Mouse (Mus musculus): ENCODE results near the gene Rnaseh2a.
"Not testable (repeated sequence)": the region's sequence is repeated elsewhere in the genome, so short reads cannot be mapped to it uniquely, and the experiment has no call there.

Gene Rnaseh2a

DNA sequence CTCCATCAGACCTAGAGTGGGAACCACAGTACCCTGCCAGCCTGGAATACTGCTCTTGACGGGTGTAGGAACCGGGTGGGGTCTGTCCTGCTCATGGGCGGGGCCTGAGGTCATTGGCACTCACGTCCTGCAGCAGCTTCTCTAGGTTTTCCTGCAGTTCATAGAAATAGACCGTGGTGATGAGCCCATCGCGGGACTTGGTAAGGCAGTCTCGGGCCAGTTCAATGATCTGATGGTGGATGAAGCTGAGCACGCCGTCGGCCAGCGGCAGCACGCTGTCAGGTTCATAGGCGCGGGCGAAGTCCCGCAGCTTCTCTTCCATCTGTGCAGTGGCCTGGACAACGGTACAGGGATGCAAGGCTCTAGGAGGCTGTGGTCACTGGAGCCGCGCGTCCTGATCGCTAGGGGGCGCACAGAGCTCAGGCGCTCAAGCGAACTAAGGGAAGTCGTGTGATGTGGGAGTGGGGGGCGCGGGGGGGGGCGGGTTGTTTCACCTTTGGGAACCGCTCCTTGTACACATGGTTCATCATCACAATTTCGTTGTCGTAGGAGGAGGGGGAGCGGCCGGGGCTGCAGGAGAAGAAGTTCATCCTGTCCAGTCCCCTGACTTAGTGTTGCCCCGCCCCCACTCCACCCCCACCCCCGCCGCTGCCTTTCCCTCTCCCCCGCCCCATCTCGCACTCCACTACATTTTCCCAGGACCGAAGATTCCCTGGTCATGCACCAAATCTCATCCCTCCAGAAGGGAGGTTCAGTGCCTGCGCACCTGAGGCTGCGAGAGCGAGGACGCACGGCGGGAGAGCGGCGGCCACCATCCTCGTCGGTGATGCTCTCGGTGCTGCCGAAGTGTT is 40.9 kb downstream of the Rnaseh2a start:
- DNase-seq, result peak; percentile 53

DNA sequence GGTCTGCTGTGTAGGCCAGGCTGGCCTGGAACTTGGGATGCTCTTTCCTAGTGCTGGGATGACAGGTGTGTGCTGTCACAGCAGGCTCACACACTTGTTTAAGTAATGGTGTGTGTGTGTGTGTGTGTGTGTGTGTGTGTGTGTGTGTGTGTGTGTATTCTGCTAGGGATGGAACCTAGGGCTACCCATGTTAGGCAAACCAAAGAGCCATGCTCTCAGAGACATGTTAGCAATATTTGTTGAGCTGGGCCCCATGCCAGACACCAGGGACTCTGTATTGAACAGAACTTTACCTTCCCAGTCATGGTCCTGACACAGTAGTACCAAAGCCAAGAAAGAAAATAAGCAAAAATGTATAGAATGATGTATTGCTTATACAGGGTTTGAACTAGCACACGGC is 42.1 kb downstream of the Rnaseh2a start:
- no peak for DNase-seq

DNA sequence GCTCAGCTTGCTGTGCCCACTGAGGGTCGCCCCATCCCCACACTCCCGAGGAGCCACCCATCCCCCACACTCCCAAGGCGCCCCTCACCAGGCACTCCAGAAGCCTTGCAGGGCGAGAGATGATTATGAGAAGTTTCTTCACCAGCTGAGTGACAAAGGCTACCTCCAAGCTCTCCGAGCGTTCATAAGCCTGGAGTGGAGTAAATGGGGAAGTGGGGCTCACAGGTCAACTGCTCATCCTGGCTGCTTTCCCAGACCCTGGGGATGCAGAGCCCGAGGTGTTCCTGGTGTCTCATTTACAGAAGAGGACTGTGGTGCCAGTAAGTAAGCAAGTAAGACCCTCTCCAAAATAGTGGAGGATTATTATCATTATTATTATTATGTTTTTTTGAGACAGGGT is 44.0 kb downstream of the Rnaseh2a start:
- no peak for DNase-seq

DNA sequence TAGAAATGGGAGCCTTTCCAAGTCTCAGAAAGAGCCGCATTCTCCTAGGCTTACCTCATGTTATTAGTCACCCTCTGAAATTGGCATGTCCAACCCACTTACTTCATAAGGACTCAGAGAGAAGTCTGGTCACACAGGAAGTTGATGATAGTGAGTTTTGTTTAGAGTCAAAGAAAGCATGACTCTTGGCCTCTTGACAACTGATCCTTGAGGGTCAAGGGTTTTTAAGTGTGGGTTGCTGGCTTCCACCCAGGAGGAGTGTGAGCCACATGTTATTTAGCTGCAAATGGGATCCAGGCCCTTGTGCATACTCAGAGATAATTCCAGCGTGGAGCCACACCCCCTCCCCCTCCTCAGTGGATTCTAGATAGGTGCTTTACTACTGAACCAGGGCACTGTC is 48.0 kb downstream of the Rnaseh2a start:
- DNase-seq, result no peak

DNA sequence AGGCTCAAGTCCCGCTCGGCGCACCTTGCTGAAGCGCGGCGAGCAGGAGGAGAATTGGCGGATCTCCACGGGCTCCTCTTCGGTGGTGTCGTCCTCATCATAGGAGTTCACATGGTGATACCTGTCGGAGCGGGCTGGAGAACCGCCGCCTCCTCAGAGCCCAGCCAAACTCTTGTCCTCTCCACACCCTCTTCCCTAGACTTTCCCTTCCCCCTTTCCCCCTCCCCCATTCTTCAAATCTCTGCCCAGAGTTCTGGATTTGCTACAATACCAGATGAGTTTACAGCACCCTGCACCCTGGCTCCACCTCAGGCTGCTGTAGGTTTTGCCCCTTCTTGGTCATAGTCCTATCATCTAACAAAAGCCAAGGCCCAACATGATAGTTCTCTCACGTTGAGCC is 50.9 kb downstream of the Rnaseh2a start:
- DNase-seq, result no peak

DNA sequence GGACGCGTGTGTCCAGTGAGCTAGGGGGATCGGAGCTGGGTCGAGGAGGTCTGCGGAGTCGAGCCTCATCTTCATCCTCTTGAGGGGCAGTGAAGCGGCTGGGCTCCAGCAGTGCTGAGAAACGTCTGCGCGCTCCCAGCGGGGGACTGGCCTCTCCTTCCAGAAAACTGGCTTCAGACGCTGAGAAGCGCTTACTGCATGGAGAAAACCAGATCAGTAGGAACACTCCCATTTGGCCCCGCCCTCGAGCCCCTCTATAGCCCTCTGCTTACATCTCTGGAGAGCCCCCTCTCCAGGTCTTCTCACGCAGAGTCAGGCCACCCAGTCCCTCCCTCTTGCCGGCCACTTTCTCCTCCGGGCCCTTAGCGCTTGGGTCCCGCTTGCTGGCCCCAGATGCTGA is 51.8 kb downstream of the Rnaseh2a start:
- DNase-seq, result no peak

DNA sequence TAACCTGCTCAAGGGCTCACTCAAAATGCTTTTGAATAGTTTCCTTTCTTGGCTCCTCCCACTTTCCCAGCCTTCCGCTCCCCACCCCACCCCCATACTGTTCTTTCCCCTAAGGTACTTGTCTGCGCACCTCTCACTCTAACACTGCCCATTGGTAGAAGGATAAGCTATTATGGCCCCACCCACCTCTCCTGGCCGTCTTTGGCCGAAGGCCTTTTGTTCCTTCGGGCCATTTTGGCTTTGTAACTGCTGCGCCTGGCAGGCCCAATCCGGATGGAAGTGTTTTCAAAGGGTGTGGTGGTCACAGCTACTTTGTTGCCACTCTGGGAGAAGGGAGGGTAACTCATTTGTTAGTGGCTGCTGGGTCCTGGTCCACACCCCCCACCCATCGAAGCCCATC is 54.3 kb downstream of the Rnaseh2a start:
- no peak for DNase-seq

DNA sequence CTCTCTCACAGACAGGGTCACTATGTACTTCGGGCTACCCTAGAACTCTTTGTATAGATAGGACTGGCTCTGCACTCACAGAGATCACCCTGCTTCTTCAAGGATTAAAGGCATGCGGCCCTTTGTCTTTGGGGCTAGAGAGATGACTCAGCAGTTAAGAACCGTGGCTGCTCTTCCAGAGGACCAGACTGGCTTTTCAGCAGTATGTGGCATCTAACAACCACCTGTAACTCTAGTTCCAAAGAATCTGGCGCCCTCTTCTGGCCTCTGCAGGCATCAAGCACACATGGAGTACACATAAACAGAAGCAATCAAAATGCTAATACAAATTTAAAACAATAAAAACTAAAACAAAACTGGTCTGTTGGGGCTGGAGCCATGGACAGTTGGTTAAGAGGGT is 55.6 kb downstream of the Rnaseh2a start:
- DNase-seq, result no peak

DNA sequence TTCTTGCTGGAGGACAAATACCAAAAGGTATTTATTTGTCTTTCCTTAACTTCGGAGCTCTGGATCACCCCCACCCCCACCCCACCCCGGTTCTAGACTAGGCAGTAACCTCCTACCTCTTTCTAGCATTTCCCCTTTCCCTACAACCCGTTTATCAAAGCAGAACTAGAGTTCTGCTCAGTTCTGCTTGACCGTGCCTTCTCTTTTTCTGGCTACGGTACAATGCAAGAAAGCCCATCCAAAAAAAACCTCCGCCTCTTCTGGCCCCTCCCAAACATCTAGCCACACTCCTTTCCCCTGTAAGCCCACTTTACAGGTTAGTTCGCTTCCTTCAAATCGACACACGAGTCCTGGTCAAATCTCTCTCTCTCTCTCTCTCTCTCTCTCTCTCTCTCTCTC is 56.1 kb downstream of the Rnaseh2a start:
- no peak for DNase-seq

DNA sequence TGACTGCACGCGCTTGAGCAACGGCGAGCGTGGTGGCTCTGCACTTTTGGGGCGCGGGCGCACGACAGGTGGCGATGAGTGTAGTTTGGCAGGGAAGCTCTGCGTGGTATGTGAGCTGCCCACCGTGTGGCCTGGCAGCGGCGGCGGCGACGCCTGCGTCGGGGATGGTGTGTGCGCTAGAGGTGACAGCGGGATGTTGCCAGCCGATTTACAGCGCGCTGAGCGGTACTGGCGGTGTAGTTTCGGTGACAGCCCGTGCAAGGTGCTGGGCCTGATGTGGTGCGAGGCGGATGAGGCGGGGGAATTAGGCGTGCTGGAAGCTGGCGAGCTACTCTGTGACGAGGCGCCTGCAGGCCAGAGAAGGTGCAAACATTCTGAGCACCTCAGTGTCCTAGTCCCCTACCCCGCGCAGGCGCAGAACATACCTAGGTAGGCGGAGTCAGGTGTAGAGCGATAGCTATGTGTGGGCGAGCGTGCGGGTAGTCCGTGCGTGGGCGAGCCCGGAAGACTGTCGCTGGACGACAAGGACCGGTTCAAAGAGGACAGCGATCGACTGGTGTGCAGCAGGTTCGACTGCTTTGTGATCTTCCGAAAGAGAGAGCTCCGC is 56.6 kb downstream of the Rnaseh2a start:
- peak; percentile 72 for DNase-seq

DNA sequence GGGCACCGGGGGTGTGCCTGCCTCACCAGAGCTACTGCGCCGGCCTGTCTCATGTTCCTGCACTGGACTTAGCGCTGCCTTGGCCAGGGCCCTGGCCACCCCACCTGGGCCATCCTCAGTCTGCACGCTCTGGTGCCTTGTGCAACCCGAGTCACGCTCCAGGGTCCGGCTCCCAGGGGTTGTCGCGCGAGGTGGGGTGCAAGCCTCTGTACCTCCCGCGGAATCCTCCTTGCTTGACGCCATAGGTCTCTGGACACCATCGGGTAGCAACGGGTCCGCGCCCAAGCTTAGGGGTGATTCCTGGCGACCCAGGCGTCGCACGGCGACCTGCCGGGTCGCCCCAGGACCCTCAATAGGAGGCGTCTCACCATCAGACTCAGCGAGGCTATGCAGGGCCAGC is 57.2 kb downstream of the Rnaseh2a start:
- no peak for DNase-seq

DNA sequence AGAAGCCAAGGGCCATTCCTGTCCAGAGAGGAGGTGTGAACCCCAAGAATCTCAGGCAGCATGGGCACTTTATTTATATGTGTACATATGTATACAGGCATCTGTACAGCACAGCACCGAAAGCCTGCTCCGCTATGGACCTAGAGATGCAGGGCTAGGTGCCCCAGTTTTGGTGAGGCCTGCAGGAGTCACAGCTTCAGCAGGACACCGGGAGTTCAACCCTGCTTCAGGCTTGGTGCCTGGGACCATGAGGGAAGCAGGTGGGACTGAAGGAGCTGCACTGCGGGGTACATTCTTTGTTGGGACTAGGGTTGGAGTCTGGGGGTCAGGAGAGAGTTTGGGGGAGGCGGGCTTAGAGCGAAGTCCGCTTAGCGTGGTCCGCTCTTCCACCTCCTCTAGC is 57.7 kb downstream of the Rnaseh2a start:
- DNase-seq, result no peak

DNA sequence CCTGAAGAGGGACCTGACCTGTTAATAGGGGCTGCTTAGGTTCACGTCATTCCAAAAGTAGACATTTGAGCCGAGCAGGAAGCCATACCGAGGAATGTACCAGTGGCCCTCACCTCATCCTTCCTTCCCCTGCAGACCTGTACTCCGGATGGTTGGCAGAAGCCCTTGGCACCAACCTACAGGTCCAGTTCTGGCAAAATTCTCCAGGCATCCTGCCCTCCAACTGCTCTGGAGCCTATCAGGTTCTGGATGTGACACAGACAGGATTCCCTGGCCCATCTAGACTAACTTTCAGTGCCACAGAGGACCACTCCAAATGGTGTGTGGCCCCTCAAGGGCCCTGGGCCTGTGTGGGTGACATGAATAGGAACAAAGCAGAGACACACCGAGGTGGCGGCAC is 59.0 kb downstream of the Rnaseh2a start:
- DNase-seq, result no peak

DNA sequence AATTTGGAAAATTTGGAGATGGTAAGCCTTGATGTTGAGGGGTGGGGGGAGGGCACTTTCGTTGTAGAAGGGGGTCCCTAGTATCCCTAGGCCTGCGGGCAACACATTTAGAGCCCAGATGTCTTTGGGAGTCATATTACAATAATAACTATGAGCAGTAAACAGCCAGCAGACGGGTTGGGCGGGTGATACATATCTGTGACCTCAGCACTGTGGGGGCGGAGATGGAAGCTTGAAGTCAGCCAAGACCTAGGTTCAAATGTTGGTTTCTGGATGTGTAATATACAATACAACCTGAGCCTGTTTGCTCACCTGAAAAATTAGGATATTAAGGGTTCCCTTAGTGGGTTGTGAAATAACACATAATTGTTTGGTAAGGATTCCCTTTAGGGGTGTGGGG is 59.6 kb downstream of the Rnaseh2a start:
- no peak for DNase-seq

DNA sequence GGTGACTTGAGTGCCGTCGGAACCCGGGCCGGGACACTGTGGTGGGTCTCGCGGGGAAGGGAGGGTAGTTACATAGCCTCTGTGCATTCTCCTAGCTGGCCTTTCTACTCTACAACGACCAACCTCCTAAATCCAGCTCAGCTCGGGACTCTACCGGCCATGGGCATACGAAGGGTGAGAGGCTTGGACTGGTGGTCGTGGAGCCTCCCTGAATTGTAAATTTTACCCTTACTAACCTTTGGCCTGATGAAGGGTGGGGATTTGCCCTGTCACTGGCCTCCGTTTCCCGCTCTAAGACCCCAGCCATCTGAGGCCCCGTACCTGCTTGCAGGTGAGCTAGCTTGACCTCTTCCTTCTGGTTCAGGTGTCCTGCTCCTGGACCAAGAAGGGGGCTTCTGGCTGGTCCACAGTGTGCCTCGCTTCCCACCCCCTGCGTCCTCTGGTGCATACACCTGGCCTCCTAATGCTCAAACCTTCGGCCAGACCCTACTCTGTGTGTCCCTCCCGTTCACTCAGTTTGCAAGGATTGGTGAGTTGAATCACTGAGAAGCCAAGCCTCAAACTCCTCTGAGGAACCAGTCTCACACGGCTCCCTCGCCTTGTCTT is 60.3 kb downstream of the Rnaseh2a start:
- no peak for DNase-seq

DNA sequence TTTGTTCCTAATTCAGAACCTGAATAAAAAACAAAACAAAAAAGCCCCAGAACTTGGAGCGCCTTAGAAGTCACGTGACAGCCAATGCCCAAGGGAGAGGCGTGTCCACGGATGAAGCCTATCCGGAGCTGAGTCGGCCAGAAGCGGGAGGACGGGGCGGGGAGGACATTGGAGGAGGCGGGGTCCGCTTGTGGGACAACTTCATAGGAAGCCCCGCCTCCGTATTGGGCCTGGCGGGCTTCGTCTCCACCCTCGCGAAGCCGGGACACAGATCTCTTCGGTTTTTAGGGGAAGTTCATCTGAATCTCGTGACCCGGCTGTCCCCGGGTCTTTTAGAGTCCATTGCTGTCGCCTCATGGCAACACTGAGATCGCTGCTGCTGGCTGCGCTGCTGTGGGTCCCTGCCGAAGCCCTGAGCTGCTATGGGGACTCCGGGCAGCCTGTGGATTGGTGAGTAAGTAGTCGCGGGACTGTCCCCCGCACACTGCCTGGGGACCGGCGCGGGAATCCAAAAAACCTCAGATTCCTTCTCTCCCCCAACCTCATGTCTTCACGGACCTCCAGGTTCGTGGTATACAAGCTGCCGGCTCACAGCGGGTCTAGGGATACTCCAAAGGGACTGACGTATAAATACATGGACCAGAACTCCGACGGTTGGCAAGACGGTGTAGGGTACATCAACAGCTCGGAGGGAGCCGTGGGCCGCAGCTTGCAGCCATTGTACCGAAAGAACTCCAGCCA is 61.0 kb downstream of the Rnaseh2a start, which contains the start of gene Dnase2a:
Dnase2a (plus strand) TSS at position 140 of the 741 bp plus-strand sequence.
- DNase-seq, result peak; percentile 95

DNA sequence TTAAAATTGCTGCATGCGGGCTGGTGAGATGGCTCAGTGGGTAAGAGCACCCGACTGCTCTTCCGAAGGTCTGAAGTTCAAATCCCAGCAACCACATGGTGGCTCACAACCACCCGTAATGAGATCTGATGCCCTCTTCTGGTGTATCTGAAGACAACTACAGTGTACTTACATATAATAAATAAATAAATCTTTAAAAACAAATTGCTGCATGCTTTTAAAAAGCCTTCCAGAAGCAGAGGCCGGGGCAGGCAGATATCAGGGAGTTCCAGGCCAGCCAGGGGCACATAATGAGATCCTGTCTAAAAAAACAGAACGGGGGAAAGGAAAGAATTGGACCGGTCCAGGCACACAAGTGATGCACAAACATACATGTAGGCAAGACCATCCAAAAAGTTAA is 61.6 kb downstream of the Rnaseh2a start:
- DNase-seq, result not testable (repeated sequence)

DNA sequence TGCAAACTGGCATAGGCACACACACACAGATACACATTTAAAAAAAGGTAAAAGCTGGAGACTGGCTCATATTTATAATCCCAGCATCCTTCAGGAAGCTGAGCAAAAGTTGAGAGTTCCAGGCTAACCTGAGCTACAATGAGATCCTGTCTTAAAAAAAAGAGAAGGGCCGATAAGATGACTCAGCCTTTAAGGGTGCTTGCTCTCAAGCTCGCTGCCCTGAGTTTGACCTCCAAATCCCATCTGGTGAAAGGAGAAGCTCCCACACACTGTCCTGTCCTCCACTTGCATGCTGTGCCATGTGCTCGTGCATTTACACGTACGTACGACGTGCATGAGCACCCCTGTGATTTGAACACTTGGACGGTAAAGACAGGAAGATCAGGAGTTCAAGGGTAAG is 62.1 kb downstream of the Rnaseh2a start:
- no peak for DNase-seq

DNA sequence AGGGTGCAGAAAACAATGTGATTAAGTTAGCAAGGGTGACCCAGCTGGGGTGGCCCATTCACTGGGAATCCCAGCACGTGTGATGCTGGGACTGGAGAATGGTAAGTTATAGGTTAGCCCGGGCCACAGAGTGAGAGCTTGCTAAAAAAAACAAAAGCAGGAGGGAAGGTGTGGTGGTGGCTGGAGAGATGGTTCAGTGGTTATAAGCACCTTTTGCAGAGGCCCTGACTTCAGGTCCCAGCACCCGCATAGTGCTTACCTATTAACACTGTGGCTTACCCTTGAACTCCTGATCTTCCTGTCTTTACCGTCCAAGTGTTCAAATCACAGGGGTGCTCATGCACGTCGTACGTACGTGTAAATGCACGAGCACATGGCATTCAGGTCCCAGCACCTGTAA is 62.5 kb downstream of the Rnaseh2a start:
- DNase-seq, result no peak
